Mouse (Mus musculus): ENCODE data around the gene Frem3. TPM values are rescaled to one million over a fixed set of nuclear protein-coding genes. Genes with fewer than 3 reads are reported as not detected.

Frem3 gene
- 0.26 and 0.28 TPM in 2 replicates for polyA plus RNA-seq (2021; fragmentation: Nextera tagmentation)
- long read RNA-seq, experiment 1, partial matches to known transcripts, result 0 of 1 reads
- long read RNA-seq, experiment 1, other reads (novel, unspliced or antisense), result 1 of 1 reads
- long read RNA-seq, experiment 2, full-length matches to known transcripts, result 1 of 2 reads
- long read RNA-seq, experiment 2, partial matches to known transcripts, result 1 of 2 reads
- long read RNA-seq, experiment 2, other reads (novel, unspliced or antisense), result 0 of 2 reads

GRCm38 (mm10) chr8:80610549-80611440 is at the start of gene Frem3:
Gene Frem3, plus strand, starts transcription at chr8:80611080.

GRCm38 (mm10) chr8:80739155-80739924 is 128.5 kb downstream of the Frem3 start, which contains the start of gene Smarca5:
Gene Smarca5, minus strand, starts transcription at chr8:80739497.

Other genes with a start within 250 kb of the Frem3 start
- gene Gypa, start 117.3 kb upstream of the Frem3 start, polyA plus RNA-seq (2021; fragmentation: Nextera tagmentation), result not detected in 2 replicates
- gene Smarca5, start 128.4 kb downstream of the Frem3 start, polyA plus RNA-seq (2021; fragmentation: Nextera tagmentation), result 9.2 and 9.7 TPM in 2 replicates

Data from layer of hippocampus, adult 6 months (tissue).